Mouse (Mus musculus) stomach, embryonic 15.5 days (tissue): ENCODE measurements around the gene Trpm5. TPM values are rescaled to one million over a fixed set of nuclear protein-coding genes. Genes with fewer than 3 reads are reported as not detected.

Experiments used
- ATAC-seq: fragments of 200-750 bp; cut with Nextera tagmentation; 2 replicates; pipeline ENCODE4 v1.8.0; 2017; ENCODE audit warnings: low read depth, moderate number of reproducible peaks, moderate TSS enrichment; ENCODE audit not compliant: insufficient read depth, low FRiP score
- H3K27ac ChIP-seq: fragments of 300-500 bp; sonication (generic); 2 replicates; pipeline ENCODE4 v1.5.1; 2015; ENCODE audit warnings: mild to moderate bottlenecking, inconsistent platforms
- H3K27me3 ChIP-seq: fragments of 300-500 bp; sonication (generic); replicated peaks from 2 replicates; pipeline ENCODE4 v1.6.1; 2015; ENCODE audit warnings: inconsistent platforms
- H3K36me3 ChIP-seq: fragments of 300-500 bp; sonication (generic); 2 replicates; pipeline ENCODE4 v1.6.1; 2015; ENCODE audit warnings: inconsistent platforms
- H3K4me1 ChIP-seq: fragments of 300-500 bp; sonication (generic); 2 replicates; pipeline ENCODE4 v1.6.1; 2015; ENCODE audit warnings: inconsistent platforms
- H3K4me2 ChIP-seq: fragments of 300-500 bp; sonication (generic); 2 replicates; pipeline ENCODE4 v1.6.1; 2015; ENCODE audit warnings: mild to moderate bottlenecking, inconsistent platforms
- H3K4me3 ChIP-seq: fragments of 300-500 bp; sonication (generic); replicated peaks from 2 replicates; pipeline ENCODE4 v1.5.1; 2015; ENCODE audit warnings: inconsistent platforms
- H3K9ac ChIP-seq: fragments of 300-500 bp; sonication (generic); 2 replicates; pipeline ENCODE4 v1.6.1; 2015; ENCODE audit warnings: inconsistent platforms
- H3K9me3 ChIP-seq: fragments of 300-500 bp; sonication (generic); 2 replicates; pipeline ENCODE4 v1.6.1; 2016; ENCODE audit warnings: inconsistent platforms
- WGBS: fragments of 180-500 bp; shearing (Covaris S2); methylation state at CpG from one replicate; pipeline ENCODE4 v1.1.7; 2015; 5-methylcytosine and 5-hydroxymethylcytosine counted together
- polyA plus RNA-seq: library from polyadenylated mRNA; unstranded; fragments of >200 nt; fragmentation: Nextera tagmentation; extraction: Ambion mirVana; gene quantifications from 2 replicates; pipeline ENCODE4 v1.2.1, GENCODE M21; 2015

Trpm5 gene
- polyA plus RNA-seq, 1 experiment from 2014 or later = 14.1 TPM

GRCm38 (mm10) chr7:143049331-143049730, 45.1 kb downstream of the Trpm5 start:
- Histone ChIP-seq H3K9me3 (no peaks in the 10 kb centered on the region), H3K4me1 (peaks cover 6% of the 10 kb centered on the region), H3K4me2 (no peak overlapping the region), H3K27me3 (no peaks in the 10 kb centered on the region), H3K4me3 (no peak overlapping the region), H3K36me3 (no peaks in the 10 kb centered on the region), H3K27ac (no peak overlapping the region), H3K9ac (no peak overlapping the region)
- 77% methylated on average over 3 of the region's 3 CpGs for WGBS
- no peak for ATAC-seq

- no peaks in the 10 kb centered on the region for H3K9me3 ChIP-seq
- H3K9ac ChIP-seq = no peak overlapping the region
- WGBS = 59% methylated on average over 7 of the region's 7 CpGs
- H3K4me2 ChIP-seq = no peak overlapping the region
- H3K27ac ChIP-seq = no peak overlapping the region
- no peaks in the 10 kb centered on the region for H3K36me3 ChIP-seq
- 0 out of 2 replicates have a peak, but pooled peaks cover 7% of the 10 kb centered on the region for H3K4me1 ChIP-seq
- no peak for ATAC-seq
- no peak overlapping the region for H3K4me3 ChIP-seq
- H3K27me3 ChIP-seq = no peaks in the 10 kb centered on the region
Observed at GRCm38 (mm10) chr7:143046358-143046757, 48.1 kb downstream of the Trpm5 start.

- H3K4me3 ChIP-seq = no peak overlapping the region
- no peaks in the 10 kb centered on the region for H3K9me3 ChIP-seq
- H3K9ac ChIP-seq = no peak overlapping the region
- no peak for ATAC-seq
- no peaks in the 10 kb centered on the region for H3K27me3 ChIP-seq
- no peaks in the 10 kb centered on the region for H3K36me3 ChIP-seq
- 0 out of 2 replicates have a peak, but pooled peaks cover 9% of the 10 kb centered on the region for H3K4me1 ChIP-seq
- no peak overlapping the region for H3K4me2 ChIP-seq
- no peak overlapping the region for H3K27ac ChIP-seq
Observed at GRCm38 (mm10) chr7:143044826-143045206, 49.6 kb downstream of the Trpm5 start.

- Histone ChIP-seq H3K9ac (no peak overlapping the region), H3K4me2 (no peak overlapping the region), H3K27ac (no peak overlapping the region), H3K36me3 (no peaks in the 10 kb centered on the region), H3K4me1 (0 out of 2 replicates have a peak, but pooled peaks cover 9% of the 10 kb centered on the region), H3K27me3 (no peaks in the 10 kb centered on the region), H3K4me3 (no peak overlapping the region), H3K9me3 (no peaks in the 10 kb centered on the region)
- no peak for ATAC-seq
- 89% methylated on average over 2 of the region's 2 CpGs for WGBS
Observed at GRCm38 (mm10) chr7:143044049-143044825, 50.2 kb downstream of the Trpm5 start.

GRCm38 (mm10) chr7:143042897-143043300, 51.5 kb downstream of the Trpm5 start:
- Histone ChIP-seq H3K4me3 (no peak overlapping the region), H3K9ac (no peak overlapping the region), H3K27me3 (no peaks in the 10 kb centered on the region), H3K27ac (no peak overlapping the region), H3K4me1 (0 out of 2 replicates have a peak, but pooled peaks cover 9% of the 10 kb centered on the region), H3K4me2 (no peak overlapping the region), H3K36me3 (no peaks in the 10 kb centered on the region), H3K9me3 (no peaks in the 10 kb centered on the region)
- 77% methylated on average over 3 of the region's 3 CpGs for WGBS
- ATAC-seq = no peak

GRCm38 (mm10) chr7:143042089-143042488, 52.4 kb downstream of the Trpm5 start:
- ATAC-seq = peak; percentile 52; the same call in 1 of the 2 replicates
- 61% methylated on average over 3 of the region's 3 CpGs for WGBS
- Histone ChIP-seq H3K4me1 (0 out of 2 replicates have a peak, but pooled peaks cover 9% of the 10 kb centered on the region), H3K9me3 (no peaks in the 10 kb centered on the region), H3K27me3 (no peaks in the 10 kb centered on the region), H3K27ac (0 out of 2 replicates have a peak overlapping the region, but pooled peaks have one; percentile 6), H3K9ac (no peak overlapping the region), H3K4me3 (no peak overlapping the region), H3K4me2 (no peak overlapping the region), H3K36me3 (no peaks in the 10 kb centered on the region)

GRCm38 (mm10) chr7:143041138-143041822, 53.2 kb downstream of the Trpm5 start:
- Histone ChIP-seq H3K27me3 (no peaks in the 10 kb centered on the region), H3K27ac (no peak overlapping the region), H3K9ac (no peak overlapping the region), H3K36me3 (no peaks in the 10 kb centered on the region), H3K4me2 (no peak overlapping the region), H3K4me3 (no peak overlapping the region), H3K9me3 (no peaks in the 10 kb centered on the region), H3K4me1 (0 out of 2 replicates have a peak, but pooled peaks cover 9% of the 10 kb centered on the region)
- no peak for ATAC-seq
- WGBS = 69% methylated on average over 3 of the region's 3 CpGs

GRCm38 (mm10) chr7:143040561-143040960, 53.9 kb downstream of the Trpm5 start:
- no peak overlapping the region for H3K4me3 ChIP-seq
- no peak overlapping the region for H3K27ac ChIP-seq
- H3K36me3 ChIP-seq = no peaks in the 10 kb centered on the region
- 0 out of 2 replicates have a peak, but pooled peaks cover 9% of the 10 kb centered on the region for H3K4me1 ChIP-seq
- no peak for ATAC-seq
- 87% methylated on average over 3 of the region's 3 CpGs for WGBS
- no peaks in the 10 kb centered on the region for H3K27me3 ChIP-seq
- no peak overlapping the region for H3K9ac ChIP-seq
- no peak overlapping the region for H3K4me2 ChIP-seq
- H3K9me3 ChIP-seq = no peaks in the 10 kb centered on the region

GRCm38 (mm10) chr7:143038174-143038931, 56.1 kb downstream of the Trpm5 start:
- Histone ChIP-seq H3K36me3 (no peaks in the 10 kb centered on the region), H3K9ac (no peak overlapping the region), H3K27me3 (no peaks in the 10 kb centered on the region), H3K4me2 (no peak overlapping the region), H3K4me3 (no peak overlapping the region), H3K9me3 (no peaks in the 10 kb centered on the region), H3K4me1 (0 out of 2 replicates have a peak, but pooled peaks cover 9% of the 10 kb centered on the region), H3K27ac (no peak overlapping the region)
- no peak for ATAC-seq
- 87% methylated on average over 3 of the region's 3 CpGs for WGBS

GRCm38 (mm10) chr7:143037306-143037705, 57.1 kb downstream of the Trpm5 start:
- Histone ChIP-seq H3K4me3 (no peak overlapping the region), H3K4me2 (no peak overlapping the region), H3K36me3 (no peaks in the 10 kb centered on the region), H3K27ac (no peak overlapping the region), H3K9ac (no peak overlapping the region), H3K27me3 (no peaks in the 10 kb centered on the region), H3K4me1 (0 out of 2 replicates have a peak, but pooled peaks cover 9% of the 10 kb centered on the region), H3K9me3 (no peaks in the 10 kb centered on the region)
- WGBS = 88% methylated on average over 4 of the region's 4 CpGs
- ATAC-seq = no peak

GRCm38 (mm10) chr7:143036787-143037186, 57.7 kb downstream of the Trpm5 start:
- WGBS = 78% methylated on average over 3 of the region's 3 CpGs
- H3K9me3 ChIP-seq = no peaks in the 10 kb centered on the region
- no peaks in the 10 kb centered on the region for H3K27me3 ChIP-seq
- H3K36me3 ChIP-seq = no peaks in the 10 kb centered on the region
- H3K9ac ChIP-seq = no peak overlapping the region
- H3K4me3 ChIP-seq = no peak overlapping the region
- no peak for ATAC-seq
- H3K4me1 ChIP-seq = 0 out of 2 replicates have a peak, but pooled peaks cover 6% of the 10 kb centered on the region
- H3K4me2 ChIP-seq = no peak overlapping the region
- no peak overlapping the region for H3K27ac ChIP-seq
